Mouse (Mus musculus) liver, adult (tissue): ENCODE measurements around the gene Eml3.

Experiments
- GATA4 ChIP-seq: IDR thresholded peaks from 2 replicates; pipeline ENCODE4 v1.6.1; 2014; ENCODE audit warnings: mild to moderate bottlenecking, low read length; ENCODE audit not compliant: insufficient replicate concordance

Gene Eml3

DNA sequence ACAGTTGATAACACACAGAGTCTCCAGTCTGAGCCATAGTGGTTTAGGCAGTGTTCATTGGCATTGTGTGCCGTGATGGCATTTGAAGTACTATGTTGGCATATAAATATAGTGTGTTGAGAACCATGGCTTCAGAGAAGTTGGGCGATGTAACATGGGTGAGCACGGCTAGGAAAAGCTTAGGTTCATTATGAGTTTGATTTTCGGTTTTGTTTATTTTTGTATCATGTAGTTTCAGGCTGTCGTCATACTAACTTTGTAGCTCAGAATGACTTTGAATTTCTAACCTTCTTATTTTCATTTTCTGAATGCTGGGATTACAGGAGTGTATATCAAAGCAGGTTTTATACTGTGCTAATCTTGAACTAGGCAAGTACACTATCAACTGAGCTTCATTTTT, 25.9 kb upstream of the Eml3 start:
- no peak for TF ChIP-seq GATA4

DNA sequence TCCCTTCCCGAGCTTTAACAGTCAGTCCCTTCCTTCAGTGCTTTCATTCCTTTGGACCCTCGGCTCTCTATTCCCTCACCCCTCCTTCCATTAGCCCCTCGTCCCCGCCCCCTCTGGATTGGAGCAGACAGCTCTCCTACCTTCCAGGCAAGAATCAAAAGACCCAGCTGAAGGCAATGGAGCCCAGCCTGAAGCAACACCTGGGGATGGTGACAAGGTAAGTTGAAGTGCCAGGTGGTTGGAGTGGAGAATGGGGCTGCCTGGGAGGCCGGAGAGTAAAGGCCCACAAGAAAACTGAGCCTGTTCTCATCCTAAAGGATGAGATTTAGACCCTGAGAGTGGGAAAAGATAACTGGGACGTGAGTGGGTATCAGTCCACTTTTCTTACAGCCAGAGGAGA, 20.8 kb upstream of the Eml3 start:
- TF ChIP-seq GATA4: no peak

DNA sequence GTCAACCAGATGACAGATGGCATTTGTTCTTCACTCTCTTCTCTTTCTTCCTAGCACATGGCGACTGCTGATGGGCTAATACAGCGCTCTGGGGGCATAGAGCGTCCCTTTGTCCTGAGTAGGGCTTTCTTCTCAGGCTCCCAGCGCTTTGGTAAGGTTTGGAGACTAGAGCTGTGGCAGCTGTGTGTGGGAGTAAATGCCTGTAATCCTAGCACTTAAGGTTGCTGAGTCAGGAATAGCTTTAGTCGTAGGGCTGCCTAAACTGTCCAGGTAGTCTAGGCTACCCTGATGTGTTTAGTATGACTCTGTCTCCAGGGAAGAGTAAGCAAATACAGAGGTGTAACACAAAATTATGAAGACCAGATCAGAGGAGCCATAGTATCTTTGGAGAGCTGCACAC, 17.5 kb upstream of the Eml3 start:
- TF ChIP-seq GATA4: no peak

DNA sequence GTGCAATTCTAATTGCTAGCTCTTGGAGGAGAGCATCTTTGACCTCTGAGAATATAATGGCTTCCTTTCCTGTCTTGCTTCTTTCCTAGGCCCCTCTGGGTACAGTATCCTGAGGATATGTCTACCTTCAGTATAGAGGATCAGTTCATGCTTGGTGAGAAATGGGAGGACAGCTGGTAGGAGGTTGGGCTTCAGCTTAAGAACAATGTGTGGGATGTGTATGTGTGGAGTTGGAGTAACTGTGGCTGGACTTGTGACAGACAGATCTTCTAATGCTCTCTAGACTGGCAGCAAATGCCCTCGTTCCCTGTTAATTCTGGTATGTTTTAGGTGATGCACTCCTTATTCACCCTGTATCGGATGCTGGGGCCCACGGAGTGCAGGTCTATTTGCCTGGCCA, 15.1 kb upstream of the Eml3 start:
- TF ChIP-seq GATA4: no peak

- TF ChIP-seq GATA4: no peak
These were observed 10.4 kb upstream of the Eml3 start for GRCm38 (mm10) chr19:8919000-8919399.

GRCm38 (mm10) chr19:8919684-8920072, 9.7 kb upstream of the Eml3 start:
- no peak for TF ChIP-seq GATA4

- no peak for TF ChIP-seq GATA4
These were observed 9.1 kb upstream of the Eml3 start, which contains the start of gene B3gat3 for GRCm38 (mm10) chr19:8920073-8920736. Gene B3gat3 (plus strand): TSS chr19:8920374.

DNA sequence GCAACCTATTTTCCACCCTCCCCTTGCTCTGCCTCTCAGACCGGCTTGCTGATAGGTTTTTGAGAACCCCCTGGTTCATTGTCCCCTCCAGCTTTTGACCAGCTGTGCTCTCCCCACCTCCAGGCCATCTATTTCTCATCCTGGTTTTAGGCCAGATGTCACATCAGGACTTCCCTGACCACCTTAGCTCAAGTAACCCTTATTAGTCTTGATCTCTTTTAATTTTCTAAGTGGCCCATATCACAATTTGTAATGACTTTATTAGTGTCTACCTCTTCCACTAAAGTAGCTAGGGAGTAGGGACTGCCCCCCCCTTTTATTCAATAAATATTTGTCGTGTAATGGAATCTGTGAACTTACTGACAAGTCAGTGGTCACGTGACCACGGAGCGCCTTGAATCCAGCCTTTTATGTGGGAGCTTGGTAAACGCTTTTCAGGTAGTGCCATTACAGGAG, 8.5 kb upstream of the Eml3 start:
- no peak for TF ChIP-seq GATA4

DNA sequence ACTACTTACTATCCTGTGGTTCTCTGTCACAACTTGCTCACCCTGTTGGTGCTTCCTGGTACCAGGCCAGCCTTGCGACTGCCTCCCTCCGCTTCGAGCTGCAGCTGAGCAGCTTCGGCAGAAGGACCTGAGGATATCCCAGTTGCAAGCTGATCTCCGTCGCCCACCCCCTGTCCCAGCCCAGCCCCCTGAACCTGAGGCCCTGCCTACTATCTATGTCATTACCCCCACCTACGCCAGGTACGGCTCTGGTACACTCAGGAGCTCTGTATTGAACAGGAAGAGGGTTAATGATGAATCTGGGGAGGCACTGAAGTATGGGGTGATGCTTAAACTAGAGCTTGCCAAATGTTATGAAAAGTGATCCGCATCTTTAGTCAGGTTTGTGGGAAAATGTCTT, 7.6 kb upstream of the Eml3 start:
- no peak for TF ChIP-seq GATA4

DNA sequence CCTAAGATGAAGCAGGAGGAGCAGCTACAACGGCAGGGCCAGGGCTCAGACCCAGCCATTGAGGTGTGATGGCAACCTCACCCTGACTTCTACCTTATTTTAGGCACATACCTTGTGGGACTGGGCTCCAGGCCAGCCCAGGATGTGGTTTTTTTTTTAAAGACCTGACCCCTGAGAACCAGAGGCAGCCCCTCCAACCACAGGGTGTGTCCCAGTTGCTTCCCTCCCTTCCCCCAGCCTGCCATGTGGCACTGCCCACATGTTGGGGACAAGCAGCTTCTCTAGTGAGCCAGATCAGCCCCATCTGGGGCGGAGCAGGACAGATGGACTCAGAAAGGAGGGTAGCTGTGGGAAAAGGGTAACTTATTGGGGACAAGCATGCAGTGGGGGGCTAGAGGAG, 2.6 kb upstream of the Eml3 start:
- TF ChIP-seq GATA4: no peak

DNA sequence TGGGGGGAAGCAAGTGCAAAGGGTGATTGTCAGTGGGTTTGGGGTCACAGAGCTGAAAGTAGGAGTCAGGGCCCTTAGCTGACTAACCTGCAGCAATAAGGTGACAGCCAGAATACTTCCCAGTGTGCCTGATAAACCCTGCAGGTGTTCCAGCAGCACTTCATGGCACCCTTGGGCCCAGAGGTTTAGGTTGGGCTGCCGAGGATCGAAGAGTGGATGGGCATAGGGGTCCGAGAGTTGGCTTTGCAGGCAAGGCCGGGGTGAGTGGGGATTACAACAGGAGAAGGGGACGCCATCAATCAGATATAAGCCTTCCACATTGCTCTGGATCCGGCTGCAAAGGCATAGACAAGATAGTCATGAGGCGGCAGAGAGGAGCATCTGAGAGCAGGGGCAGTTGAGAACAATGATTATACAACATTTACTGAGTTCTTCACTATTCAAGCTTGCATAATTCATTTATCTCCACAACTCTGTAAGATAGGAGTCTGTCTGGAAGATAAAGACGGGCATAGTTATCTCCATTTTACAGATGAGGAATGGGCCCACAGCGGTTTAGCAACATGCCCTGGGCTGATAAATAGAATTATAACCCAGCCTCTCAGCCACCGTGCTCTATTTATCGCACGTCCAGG, 1.3 kb upstream of the Eml3 start:
- TF ChIP-seq GATA4: no peak

DNA sequence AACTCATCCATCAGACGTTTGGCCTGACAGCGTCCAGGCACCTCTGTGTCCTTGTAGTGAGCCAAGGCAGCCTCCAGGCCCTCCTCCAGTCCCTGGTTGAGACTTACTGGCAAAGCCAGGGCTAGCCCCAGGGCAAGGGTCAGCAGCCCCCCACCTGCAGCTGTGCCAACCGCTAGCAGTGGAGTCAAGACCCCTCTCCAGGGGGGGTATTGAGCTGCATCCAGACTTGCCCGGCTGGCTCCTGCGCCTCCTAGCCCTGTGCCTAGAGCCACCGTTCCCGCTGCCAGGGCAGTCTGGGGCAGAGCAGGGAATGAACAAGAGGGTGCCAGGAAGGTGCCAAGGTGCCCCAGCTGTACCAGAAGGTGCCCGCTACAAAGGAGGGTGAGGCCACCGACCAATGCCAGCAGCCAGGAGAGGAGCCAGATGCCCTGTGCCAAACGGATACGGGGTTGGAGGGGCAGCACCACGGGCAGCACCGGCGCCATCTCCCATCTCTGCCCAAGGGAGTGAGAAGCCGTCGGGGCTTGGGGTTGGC, 596 bp upstream of the Eml3 start:
- TF ChIP-seq GATA4: no peak

DNA sequence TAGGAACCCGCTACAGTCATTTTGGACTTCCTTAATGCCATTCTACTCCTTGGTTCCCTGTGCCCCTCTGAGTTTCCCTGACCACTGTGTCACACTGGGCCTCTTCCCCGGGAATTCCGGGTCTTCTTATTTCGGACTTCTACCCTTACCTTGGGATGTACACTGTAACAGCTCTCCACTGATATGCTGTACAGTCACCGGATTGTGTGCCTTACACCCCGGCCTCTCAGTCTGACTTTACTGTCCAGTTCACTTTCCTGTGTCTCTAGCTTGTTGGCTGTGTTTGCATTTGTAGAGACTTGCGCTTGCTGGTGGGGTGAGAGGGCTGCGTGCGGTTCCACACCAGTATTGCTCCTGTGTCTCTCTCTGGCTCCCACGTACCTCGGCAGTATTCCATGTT, 765 bp downstream of the Eml3 start:
- TF ChIP-seq GATA4: no peak

GRCm38 (mm10) chr19:8930771-8931170, 1.4 kb downstream of the Eml3 start:
- TF ChIP-seq GATA4: no peak

GRCm38 (mm10) chr19:8936736-8937135, 7.4 kb downstream of the Eml3 start:
- TF ChIP-seq GATA4: no peak

DNA sequence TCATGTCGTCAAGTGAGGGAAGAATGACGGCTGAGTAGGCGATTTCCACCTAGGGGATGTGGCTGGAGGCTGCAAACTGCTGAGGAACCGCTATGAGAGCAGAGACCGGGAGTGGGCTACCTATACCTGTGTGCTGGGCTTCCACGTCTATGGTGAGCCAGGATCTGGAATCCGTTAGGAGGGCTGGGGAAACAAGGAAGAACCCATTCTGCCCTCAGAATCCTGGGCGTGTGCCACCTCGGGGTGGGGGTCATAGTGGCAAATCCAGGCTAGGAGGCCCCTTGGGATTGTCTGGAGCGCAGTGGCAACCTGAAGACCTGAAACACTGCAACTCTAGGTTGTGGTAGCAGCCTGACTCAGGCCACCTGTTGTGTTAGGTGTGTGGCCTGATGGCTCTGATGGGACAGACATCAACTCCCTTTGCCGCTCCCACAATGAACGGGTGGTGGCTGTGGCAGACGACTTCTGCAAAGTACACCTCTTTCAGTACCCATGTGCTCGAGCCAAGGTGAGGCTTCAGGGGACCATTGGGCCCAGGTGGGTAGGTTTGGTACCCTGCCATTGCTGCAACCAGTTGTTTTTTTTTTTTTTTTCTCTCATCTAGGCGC, 11.3 kb downstream of the Eml3 start:
- TF ChIP-seq GATA4: no peak
